Mouse (Mus musculus) heart, adult 11 months (tissue): ENCODE results near the gene Msrb1.

Source experiments
- DNase-seq: peaks from one replicate; pipeline ENCODE4 v3.0.0; 2022

Msrb1 gene

DNA sequence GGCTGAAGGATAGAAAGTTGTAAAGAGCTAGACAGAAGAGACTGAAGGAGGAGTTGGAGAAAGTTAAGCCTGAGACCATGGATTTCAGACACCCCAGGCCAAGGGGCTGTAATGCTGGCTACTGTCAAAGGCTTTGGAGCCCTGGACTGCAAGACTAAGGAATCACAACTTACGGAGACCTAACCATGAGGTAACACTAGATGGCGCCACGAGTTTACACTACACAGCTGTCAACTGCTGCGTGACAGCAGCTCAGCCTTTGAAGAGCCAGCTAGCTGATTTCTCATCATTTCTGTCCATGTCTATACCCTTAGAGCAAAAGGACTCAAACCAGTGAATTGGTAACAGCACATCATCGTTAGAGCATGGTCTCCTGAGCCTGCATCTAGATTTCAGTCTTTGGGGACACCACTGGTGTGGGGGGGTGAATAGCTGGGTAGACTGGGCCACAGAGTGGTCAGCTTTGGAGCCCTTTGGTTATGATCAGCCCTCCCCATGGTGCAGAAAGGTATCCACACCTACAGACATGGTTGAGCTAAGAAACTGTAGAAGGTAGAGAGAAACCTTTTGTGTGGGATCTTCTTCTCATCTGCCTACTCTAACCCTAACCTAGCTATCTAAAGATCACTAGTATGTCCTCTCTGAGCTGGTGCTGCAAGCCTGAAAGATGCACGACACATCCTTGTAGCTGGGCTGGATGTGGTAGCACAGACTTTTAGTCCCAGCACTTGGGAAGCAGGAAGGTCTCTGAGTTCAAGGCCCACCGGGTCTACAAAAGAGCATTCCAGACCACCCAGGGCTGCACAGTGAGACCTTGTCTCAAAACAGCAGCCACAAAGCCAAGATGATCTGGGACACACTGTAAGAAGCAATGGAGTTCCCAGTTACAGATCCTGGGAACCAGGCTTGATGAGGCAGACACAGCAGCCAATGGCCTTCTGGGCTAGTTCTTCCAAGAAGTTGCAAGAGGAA lies 9.4 kb downstream of the Msrb1 start:
- DNase-seq: peak; percentile 95

DNA sequence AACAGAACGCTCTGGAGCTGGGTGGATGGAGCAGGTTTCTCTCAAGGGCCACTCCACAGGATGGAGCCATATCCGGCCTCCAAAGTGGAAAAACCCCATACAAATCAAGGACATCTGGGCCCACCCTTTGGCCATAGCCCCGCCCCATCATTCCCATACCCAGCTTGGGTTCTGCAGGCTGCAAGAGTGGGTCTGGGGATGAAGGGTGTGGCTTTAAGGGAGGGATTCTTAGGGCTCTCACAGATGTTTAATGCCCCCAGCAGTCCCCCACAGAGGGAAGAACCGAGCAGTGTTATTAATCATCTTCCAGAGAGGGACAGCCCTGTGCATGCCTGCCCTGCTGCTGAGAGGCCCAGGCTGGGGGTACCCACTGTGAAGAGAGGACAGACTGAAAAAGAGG lies 10.5 kb downstream of the Msrb1 start:
- DNase-seq: no peak

DNA sequence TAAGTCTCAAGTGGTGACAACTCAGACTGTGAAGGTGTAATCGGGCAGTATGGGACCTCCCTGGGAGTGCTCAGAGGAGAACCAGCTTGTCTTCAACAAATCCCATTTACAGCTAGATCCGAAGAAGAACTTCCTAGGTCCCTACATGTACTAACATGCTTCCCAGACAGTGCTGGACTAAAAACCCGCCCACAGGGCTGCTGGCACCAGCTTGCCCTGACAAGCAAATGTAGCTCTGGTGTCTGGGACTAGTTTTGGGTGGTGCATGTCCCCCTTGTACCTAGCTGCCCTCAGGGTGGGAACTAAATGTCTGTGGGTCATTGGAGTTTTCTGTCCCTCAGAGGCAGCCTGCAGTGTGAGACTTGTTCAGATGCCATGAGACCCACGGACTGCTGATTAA lies 15.1 kb downstream of the Msrb1 start:
- no peak for DNase-seq

DNA sequence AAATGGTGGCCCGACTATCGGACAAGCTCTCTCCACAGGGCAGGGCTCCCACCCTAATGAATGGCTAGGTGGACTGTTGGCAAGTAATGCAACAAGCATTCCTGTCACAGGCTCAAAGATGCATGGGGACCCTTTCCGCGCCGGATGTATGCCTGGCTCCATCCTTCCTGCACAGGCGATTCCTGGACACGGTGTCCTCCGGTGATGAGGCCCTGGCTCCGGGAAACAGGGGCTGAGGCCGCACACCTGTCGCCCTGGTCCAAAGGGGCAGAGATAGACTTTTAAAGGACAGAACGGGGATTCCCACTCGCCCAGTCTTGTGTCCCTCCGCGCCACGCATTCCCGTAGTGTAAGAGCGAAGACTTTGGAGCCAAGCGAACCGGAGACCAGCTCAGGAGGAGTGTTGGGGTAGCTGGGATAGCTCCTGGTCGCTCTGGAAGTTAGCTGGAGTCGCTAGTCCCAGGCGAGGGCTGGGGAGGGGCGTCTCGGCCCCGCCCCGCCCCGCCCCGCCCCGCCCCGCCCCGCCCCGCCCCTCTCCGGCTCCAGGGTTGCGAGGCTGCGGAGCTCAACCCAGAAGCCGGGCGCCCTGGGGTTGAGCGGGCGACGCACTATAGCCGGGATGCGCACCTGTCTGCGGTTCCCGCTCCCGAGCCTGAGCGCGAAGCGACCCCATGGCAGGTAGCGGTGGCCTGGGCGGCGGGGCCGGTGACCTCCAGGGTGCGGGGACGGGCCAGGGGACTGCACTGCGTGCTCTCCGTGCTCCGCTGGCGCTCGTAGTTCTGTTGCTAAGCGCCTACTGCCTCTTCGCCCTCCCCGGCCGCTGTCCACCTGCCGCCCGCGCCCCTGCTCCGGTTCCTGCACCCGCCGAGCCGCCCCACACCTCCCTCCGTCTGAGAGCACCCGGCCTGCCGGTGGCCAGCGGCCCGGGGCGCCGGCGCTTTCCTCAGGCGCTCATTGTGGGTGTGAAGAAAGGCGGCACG lies 16.3 kb downstream of the Msrb1 start, which contains the start of gene Hs3st6:
Gene Hs3st6, plus strand, starts transcription at position 574 of the 980 bp plus-strand sequence.
- no peak for DNase-seq

DNA sequence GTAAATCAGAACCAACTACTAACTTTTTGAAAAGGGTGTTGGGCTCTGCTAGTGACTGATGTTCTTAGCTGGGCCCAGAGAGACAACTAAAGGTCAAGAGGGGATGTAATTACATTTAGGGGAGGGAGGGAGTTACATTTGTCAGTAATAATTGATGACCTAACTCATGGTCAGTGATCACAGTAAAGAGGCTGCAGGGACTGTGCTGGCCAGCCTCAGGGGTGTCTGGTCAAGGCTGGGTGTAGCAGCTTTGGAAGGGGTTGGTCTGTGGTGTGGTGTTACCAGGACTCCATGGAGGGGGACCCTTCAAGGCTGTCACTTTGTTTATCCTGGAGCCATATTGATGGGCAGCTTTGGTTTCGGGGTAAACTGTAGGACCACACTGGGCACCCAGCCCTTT lies 21.0 kb downstream of the Msrb1 start:
- DNase-seq: no peak

DNA sequence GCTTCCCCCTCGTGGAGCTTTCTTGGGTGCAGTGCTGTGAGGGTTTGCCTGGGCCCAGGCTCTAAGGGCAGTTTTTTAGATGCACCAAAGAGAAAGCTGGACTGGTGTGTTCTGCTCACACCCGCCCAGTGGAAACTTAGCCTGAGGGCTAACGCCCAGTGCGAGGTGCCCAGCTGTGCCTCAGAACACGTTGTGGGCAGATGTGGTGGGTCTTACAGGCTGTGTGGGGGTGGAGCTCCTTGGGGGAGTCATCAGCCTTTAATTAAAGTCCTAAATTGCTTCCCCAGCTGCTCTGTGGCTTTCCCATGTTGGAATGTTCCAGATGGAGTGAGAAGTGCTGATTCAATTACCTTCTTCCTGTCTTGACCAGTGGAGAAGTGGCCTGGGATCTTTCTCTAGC lies 24.7 kb downstream of the Msrb1 start:
- DNase-seq: no peak

DNA sequence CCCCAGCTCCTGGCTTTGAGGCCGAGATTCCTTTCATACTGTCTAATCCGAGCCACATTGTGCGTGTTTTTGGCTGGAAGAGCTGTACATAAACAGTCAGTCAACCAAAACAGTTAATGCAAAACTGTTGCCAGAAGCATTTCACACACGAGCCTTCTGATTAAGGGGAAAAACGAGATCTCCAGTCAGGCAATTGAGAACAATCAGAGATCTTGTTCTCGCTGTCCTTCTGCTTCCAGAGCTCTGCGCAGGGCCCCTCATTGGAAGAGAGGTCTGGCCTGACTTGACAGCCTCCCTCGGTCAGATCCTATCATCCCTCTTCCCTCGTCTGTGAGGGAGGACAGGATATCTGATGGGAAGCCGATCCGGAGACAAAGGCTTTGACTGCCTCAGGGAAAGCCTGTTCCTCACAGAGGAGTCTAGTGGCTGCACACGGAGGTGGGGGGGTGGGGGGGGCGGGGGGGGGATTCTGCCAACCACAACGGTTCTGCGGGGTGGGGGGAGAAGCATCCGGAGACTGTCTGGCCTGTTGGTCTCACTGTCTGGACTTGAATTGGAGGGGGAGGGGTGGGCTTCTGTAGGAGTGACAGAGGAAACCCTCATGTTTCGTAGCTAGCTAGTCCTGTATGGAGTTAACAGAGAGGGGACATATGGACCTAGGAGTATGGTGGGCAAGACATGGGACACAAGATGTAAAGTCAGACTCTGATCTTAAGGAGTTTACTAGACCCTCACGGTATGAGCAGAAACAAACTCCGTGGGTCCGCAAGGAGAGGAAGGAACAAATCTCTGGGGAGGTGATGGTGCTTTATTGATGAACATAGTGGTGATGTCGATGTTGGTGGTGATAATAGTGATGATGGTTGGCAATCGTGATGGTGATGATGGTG lies 28.8 kb downstream of the Msrb1 start:
- DNase-seq: peak; percentile 64

DNA sequence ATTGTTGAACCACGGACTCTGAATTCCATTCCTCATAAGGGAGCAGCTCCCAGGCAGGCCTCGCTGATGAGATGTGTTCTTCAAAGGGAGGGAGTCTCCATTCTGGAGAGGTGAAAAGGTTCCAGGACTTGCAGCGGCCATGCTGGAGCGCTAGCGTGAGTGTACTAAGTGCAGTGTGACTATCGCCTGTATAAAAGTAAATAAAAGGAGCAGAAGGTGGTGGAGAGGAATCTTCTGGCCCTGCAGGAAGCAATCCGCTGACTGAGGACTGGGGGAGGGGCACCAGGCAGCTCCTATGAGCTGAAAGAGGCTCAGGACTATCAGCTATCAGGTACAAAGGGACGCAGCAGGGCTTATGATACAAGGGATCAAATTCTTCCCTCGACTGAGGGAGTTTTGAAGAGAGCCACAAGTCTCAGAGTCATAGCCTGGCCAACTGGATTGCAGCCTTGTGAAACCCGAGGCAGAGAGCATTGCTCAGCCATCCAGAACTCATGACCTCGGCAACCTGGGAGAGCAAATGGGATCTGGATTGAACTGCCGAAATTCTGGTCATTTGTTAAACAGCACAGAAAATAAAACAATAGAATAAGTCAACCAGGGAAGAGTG lies 29.9 kb downstream of the Msrb1 start:
- peak; percentile 80 for DNase-seq

DNA sequence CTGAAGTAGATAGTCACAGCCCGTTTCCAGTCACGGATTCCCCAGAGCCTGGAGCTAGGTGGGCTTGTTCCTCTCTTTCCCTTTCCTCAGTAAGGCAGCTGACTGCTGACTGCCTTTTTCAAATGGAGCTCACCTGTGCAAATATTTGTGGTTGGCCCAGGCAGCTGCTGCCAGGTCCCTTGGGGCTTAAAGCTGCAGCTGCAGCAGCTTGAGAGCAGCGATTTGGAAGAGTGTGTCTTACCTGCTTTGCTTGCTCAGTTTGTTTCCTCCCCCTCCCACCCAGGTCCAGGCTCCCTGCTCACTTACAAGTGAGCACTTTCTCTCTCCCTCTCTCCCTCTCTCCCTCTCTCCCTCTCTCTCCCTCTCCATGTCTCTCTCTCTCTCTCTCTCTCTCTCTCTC lies 32.7 kb downstream of the Msrb1 start:
- DNase-seq: peak; percentile 36

DNA sequence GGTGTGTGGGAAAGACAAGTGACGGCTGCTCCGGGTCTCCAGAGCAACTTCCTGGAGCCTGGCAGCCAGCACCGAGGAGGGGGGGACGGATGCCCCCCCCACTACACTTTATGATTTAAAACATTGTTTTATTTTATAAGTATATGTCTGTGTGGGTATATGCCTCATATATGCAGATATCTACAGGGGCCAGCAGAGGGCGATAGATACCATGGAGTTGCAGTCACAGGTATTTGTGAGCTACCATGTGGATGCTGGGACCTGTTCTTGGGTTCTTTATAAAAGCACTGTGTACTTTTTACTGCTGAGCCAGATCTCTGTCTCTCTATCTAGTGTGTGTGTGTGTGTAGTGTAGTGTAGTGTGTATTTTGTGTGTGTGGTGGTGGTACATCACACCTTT lies 36.8 kb downstream of the Msrb1 start:
- peak; percentile 40 for DNase-seq

DNA sequence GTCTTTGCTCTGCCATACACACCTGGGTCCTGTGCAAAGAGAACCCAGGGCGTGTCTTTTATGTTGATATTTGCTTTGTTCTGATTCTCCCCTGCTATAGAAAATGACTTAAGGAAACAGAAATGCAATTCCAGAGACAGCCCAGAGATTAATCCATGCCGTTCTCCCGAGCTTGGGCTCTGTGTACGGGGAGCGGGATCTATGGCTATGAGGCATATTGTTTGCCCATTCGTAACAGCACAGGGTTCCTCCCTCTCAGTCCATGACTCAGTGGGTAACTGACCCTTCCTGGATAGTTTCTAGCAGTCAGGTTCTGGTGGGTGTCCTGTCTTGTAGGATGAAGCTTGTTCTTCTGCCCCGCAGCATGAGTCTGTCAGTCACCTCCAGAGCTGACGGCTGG lies 38.7 kb downstream of the Msrb1 start:
- DNase-seq: no peak

DNA sequence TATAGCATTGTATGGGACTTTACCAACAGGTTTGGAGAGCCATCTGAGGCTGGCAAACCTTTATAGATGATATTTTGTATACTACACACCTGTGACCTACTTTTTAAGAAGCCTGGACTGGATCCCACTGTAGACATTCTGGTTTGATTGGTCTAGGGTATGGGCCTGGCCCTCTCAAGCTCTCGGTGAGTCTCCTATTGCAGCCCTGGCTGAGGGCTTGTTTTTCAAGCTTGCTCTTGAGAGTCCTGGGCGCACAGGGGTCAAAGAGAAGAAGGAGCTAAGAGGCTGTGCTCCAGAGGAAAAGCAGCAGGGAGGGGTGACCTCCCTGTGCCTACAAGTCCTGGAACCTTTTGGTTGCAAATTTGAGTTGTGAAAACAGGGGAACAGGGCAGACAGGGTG lies 40.6 kb downstream of the Msrb1 start:
- DNase-seq: peak; percentile 29

DNA sequence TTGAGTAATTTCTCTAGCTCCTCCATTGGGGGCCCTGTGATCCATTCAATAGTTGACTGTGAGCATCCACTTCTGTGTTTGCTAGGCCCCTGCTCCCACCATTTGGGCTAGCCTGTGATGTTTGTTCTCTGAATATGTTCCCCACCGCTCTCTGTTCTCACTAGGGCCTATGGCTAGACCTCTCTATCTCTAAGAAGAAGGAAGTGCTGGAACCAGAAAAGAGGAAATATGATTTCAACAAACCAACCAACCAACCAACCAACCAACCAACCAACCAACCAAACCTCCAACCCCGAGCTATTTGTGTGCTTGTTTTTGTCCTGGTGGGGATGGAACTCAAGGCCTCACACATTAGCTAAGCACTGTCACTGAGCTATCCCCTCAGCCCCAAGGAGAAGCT lies 44.4 kb downstream of the Msrb1 start:
- DNase-seq: peak; percentile 68

DNA sequence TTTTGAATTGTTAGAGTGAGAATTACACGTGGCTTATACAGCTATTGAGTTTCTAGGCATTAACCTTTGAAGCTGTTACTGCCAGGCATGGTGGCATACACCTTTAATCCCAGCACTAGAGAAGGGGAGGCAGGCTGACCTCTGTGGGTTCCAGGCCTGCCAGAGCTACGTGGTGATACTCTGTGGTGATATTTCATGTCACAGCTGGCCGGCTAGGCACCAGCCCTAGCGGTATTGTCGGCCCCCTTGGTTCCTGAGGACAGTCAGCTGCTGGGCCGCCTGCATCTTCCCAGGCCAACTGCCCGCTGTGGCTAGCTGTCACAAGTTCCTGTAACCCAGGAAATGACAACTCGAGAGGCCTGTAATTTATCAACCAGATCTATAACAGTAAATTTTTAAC lies 55.7 kb downstream of the Msrb1 start:
- DNase-seq: peak; percentile 55
